Mouse (Mus musculus): ENCODE measurements at regions not wholly inside any gene's neighbourhood (a gene's known extent, or its start where the extent isn't known, plus 50 kb on each side); places are given as distances from the start of the nearest gene placed in this dataset.

DNA sequence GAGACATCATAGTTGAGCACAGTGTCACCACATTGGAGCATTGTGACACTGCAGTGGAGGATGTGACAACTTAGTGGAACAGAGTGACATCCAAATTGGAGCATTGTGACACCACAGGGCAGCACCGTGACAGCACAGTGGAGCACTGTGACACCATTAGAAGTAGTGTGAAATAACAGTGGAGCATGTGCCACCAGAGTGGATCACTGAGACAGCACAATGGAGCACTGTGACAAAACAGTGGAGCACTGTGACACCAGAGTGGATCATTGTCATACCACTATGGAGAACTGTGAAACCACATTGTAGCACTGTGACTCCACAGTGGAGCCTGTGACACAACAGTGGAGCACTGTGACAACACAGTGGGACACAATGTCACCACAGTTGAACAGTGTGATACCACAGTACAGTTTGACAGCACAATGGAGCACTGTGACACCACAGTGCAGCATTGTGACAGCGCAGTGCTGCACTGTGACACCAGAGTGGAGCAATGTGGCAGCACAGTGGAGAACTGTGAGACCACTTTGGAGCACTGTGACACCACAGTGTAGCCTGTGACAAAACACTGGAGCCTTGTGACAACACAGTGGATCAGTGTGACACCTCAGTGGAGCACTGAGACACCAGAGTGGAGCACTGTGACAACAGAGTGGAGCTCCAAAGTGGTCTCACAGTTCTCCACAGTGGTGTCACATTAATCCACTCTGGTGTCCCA lies 113.5 kb upstream of the Vmn1r2 start:
- no peak overlapping the region for H3K4me3 ChIP-seq (ENCODE audit: low read depth, low read length)
- peaks cover 42% of the 10 kb centered on the region for H3K9me3 ChIP-seq (ENCODE audit: control insufficient read depth, low read length)
- H3K27me3 ChIP-seq (ENCODE audit: control insufficient read depth, insufficient read depth, low read length) = no peaks in the 10 kb centered on the region
- 88% methylated on average over 2 of the region's 2 CpGs for WGBS
- H3K9ac ChIP-seq (ENCODE audit: low read length) = no peak overlapping the region
- TF ChIP-seq CTCF (IDR thresholded peaks at IDR 0.05; ENCODE audit: low read depth) (no peak), EP300 (optimal IDR thresholded peaks at IDR 0.05) (no peak)
- H3K27ac ChIP-seq (replicated peaks) = no peak overlapping the region
- no peaks in the 10 kb centered on the region for H3K4me1 ChIP-seq (replicated peaks; ENCODE audit: control insufficient read depth, insufficient read depth)
- H3K4me2 ChIP-seq (replicated peaks; ENCODE audit: low read depth) = no peak overlapping the region
- H3K36me3 ChIP-seq (ENCODE audit: control insufficient read depth, insufficient read depth, low read length) = no peaks in the 10 kb centered on the region
- ATAC-seq (ENCODE audit: low FRiP score, low TSS enrichment) (no peak), DNase-seq (ENCODE audit: low spot score) (no peak)

DNA sequence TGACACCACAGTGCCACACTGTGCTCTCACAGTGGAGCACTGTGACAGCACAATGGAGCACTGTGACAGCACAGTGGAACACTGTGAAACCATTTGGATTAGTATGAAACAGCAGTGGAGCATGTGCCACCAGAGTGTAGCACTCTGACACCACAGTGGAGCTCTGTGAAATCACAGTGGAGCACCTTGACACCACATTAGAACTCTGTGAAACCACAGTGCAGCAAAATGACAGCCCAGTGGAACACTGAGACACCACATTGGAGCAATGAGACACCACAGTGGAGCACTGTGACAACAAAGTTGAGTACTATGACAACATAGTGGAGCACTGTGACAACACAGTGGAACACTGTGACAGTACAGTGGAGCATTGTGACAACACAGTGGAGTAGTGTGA lies 112.2 kb upstream of the Vmn1r2 start:
- H3K4me2 ChIP-seq (replicated peaks; ENCODE audit: low read depth) = no peak overlapping the region
- H3K4me3 ChIP-seq (ENCODE audit: low read depth, low read length) = no peak overlapping the region
- H3K36me3 ChIP-seq (ENCODE audit: control insufficient read depth, insufficient read depth, low read length) = no peaks in the 10 kb centered on the region
- DNase-seq (ENCODE audit: low spot score) (no peak), ATAC-seq (ENCODE audit: low FRiP score, low TSS enrichment) (no peak)
- peaks cover 52% of the 10 kb centered on the region for H3K9me3 ChIP-seq (ENCODE audit: control insufficient read depth, low read length)
- H3K27ac ChIP-seq (replicated peaks) = no peak overlapping the region
- TF ChIP-seq CTCF (IDR thresholded peaks at IDR 0.05; ENCODE audit: low read depth) = no peak
- no peak for TF ChIP-seq EP300 (optimal IDR thresholded peaks at IDR 0.05)
- H3K4me1 ChIP-seq (replicated peaks; ENCODE audit: control insufficient read depth, insufficient read depth) = no peaks in the 10 kb centered on the region
- no peak overlapping the region for H3K9ac ChIP-seq (ENCODE audit: low read length)
- H3K27me3 ChIP-seq (ENCODE audit: control insufficient read depth, insufficient read depth, low read length) = no peaks in the 10 kb centered on the region

DNA sequence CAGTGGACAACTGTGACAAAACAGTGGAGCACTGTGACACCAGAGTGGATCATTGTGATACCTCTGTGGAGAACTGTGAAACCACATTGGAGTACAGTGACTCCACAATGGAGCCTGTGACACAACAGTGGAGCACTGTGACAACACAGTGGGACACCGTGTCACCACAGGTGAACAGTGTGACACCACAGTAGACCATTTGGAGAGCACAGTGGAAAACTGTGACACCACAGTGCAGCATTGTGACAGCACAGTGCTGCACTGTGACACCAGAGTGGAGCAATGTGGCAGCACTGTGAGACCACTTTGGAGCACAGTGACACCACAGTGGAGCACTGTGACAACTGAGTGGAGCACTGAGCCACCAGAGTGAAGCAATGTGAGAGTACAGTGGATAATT lies 111.7 kb upstream of the Vmn1r2 start:
- TF ChIP-seq CTCF (IDR thresholded peaks at IDR 0.05; ENCODE audit: low read depth) (no peak), EP300 (optimal IDR thresholded peaks at IDR 0.05) (no peak)
- Histone ChIP-seq H3K4me1 (replicated peaks; ENCODE audit: control insufficient read depth, insufficient read depth) (no peaks in the 10 kb centered on the region), H3K36me3 (ENCODE audit: control insufficient read depth, insufficient read depth, low read length) (no peaks in the 10 kb centered on the region), H3K4me3 (ENCODE audit: low read depth, low read length) (no peak overlapping the region), H3K4me2 (replicated peaks; ENCODE audit: low read depth) (no peak overlapping the region), H3K9me3 (ENCODE audit: control insufficient read depth, low read length) (peaks cover 50% of the 10 kb centered on the region), H3K27ac (replicated peaks) (no peak overlapping the region), H3K27me3 (ENCODE audit: control insufficient read depth, insufficient read depth, low read length) (no peaks in the 10 kb centered on the region), H3K9ac (ENCODE audit: low read length) (no peak overlapping the region)
- WGBS = 73% methylated on average over 1 of the region's 1 CpGs
- no peak for ATAC-seq (ENCODE audit: low FRiP score, low TSS enrichment)
- no peak for DNase-seq (ENCODE audit: low spot score)

DNA sequence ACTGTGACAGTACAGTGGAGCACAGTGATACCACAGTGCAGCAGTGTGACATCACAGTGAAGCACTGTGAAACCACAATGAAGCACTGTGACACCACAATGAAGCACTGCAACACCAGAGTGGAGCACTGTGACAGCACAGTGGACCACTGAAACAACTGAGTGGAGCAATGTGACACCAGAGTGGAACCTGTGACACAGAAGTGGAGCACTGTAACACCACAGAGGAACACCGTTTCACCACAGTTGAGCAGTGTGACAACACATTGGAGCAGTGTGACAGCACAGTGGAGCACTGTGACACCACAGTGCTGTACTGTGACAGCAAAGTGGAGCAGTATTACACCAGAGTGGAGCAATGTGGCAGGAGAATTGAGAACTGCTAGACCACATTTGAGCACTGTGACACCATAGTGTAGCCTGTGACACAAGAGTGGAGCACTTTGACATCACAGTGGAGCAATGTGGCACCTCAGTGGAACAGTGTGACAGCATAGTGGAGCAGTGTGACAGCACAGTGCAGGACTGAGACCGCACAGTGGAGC lies 107.5 kb upstream of the Vmn1r2 start:
- Histone ChIP-seq H3K4me2 (replicated peaks; ENCODE audit: low read depth) (no peak overlapping the region), H3K27me3 (ENCODE audit: control insufficient read depth, insufficient read depth, low read length) (no peaks in the 10 kb centered on the region), H3K36me3 (ENCODE audit: control insufficient read depth, insufficient read depth, low read length) (no peaks in the 10 kb centered on the region), H3K4me1 (replicated peaks; ENCODE audit: control insufficient read depth, insufficient read depth) (no peaks in the 10 kb centered on the region), H3K9ac (ENCODE audit: low read length) (no peak overlapping the region), H3K9me3 (ENCODE audit: control insufficient read depth, low read length) (peaks cover 30% of the 10 kb centered on the region), H3K4me3 (ENCODE audit: low read depth, low read length) (no peak overlapping the region), H3K27ac (replicated peaks) (no peak overlapping the region)
- 52% methylated on average over 2 of the region's 2 CpGs for WGBS
- DNase-seq (ENCODE audit: low spot score) = no peak
- ATAC-seq (ENCODE audit: low FRiP score, low TSS enrichment) = no peak
- TF ChIP-seq EP300 (optimal IDR thresholded peaks at IDR 0.05) = no peak
- TF ChIP-seq CTCF (IDR thresholded peaks at IDR 0.05; ENCODE audit: low read depth) = no peak

DNA sequence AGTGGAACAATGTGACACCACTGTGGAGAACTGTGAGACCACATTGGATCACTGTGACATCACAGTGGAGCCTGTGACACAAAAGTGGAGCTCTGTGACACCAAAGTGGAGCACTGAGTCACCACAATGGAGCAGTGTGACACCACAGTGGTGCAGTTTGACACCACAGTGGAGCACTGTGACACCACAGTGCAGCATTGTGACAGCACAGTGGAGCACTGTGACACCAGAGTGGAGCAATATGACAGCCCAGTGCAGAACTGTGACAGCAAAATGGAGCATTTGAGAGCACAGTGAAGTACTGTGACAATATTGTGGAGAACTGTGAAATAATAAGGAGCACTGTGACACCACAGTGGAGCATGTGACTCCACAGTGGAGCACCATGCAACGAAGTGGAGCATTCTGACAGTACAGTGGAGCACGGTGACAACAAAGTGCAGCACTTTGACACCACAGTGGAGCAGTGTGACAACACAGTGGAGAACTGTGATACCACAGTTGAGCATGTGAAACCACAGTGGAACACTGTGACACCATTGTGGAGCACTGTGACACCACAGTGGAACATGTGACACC lies 105.0 kb upstream of the Vmn1r2 start:
- Histone ChIP-seq H3K4me2 (replicated peaks; ENCODE audit: low read depth) (no peak overlapping the region), H3K27me3 (ENCODE audit: control insufficient read depth, insufficient read depth, low read length) (no peaks in the 10 kb centered on the region), H3K9me3 (ENCODE audit: control insufficient read depth, low read length) (peaks cover 33% of the 10 kb centered on the region), H3K9ac (ENCODE audit: low read length) (no peak overlapping the region), H3K27ac (replicated peaks) (no peak overlapping the region), H3K4me1 (replicated peaks; ENCODE audit: control insufficient read depth, insufficient read depth) (no peaks in the 10 kb centered on the region), H3K36me3 (ENCODE audit: control insufficient read depth, insufficient read depth, low read length) (no peaks in the 10 kb centered on the region), H3K4me3 (ENCODE audit: low read depth, low read length) (no peak overlapping the region)
- no peak for ATAC-seq (ENCODE audit: low FRiP score, low TSS enrichment)
- no peak for DNase-seq (ENCODE audit: low spot score)
- TF ChIP-seq CTCF (IDR thresholded peaks at IDR 0.05; ENCODE audit: low read depth) (no peak), EP300 (optimal IDR thresholded peaks at IDR 0.05) (no peak)
- 65% methylated on average over 2 of the region's 2 CpGs for WGBS

DNA sequence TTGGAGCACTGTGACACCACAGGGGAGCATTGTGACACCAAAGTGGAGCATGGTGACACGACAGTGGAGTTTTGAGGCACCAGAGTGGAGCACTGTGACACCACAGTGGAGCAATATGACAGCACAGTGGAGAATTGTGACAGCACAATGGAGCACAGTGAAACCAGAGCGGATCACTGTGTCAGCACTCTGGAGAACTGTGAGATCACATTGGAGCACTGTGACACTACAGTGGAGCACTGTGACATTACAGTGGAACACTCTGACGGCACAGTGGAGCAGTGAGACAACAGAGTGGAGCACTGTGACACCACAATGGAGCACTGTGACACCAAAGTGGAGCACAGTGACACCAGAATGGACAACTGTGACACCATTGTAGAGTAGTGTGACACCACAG lies 103.2 kb upstream of the Vmn1r2 start:
- TF ChIP-seq EP300 (optimal IDR thresholded peaks at IDR 0.05) (no peak), CTCF (IDR thresholded peaks at IDR 0.05; ENCODE audit: low read depth) (no peak)
- DNase-seq (ENCODE audit: low spot score) (no peak), ATAC-seq (ENCODE audit: low FRiP score, low TSS enrichment) (no peak)
- Histone ChIP-seq H3K27ac (replicated peaks) (no peak overlapping the region), H3K4me2 (replicated peaks; ENCODE audit: low read depth) (no peak overlapping the region), H3K9ac (ENCODE audit: low read length) (no peak overlapping the region), H3K9me3 (ENCODE audit: control insufficient read depth, low read length) (peaks cover 48% of the 10 kb centered on the region), H3K4me1 (replicated peaks; ENCODE audit: control insufficient read depth, insufficient read depth) (no peaks in the 10 kb centered on the region), H3K36me3 (ENCODE audit: control insufficient read depth, insufficient read depth, low read length) (no peaks in the 10 kb centered on the region), H3K4me3 (ENCODE audit: low read depth, low read length) (no peak overlapping the region), H3K27me3 (ENCODE audit: control insufficient read depth, insufficient read depth, low read length) (no peaks in the 10 kb centered on the region)
- WGBS = 44% methylated on average over 3 of the region's 3 CpGs

Measured in stomach, postnatal 0 days (tissue).